Mouse (Mus musculus) ES-E14 (cell line): Measurements from ENCODE around the gene Fam173a. TPM values are rescaled to one million over a fixed set of nuclear protein-coding genes. Genes with fewer than 3 reads are reported as not detected.

ENCODE experiments used
- DNase-seq: peaks from one replicate; pipeline ENCODE4 v3.0.0-alpha.2; 2013; ENCODE audit warnings: low read depth, low spot score
- H3K27ac ChIP-seq: 2 replicates; pipeline ENCODE4 v1.5.1; 2012; ENCODE audit warnings: low read depth, mild to moderate bottlenecking, low read length, moderate library complexity, mixed read lengths; ENCODE audit not compliant: poor library complexity, insufficient read depth, severe bottlenecking
- H3K36me3 ChIP-seq: 2 replicates; pipeline ENCODE4 v1.6.1; 2012; ENCODE audit warnings: mild to moderate bottlenecking, low read length, moderate library complexity, mixed read lengths; ENCODE audit not compliant: control insufficient read depth, poor library complexity, insufficient read depth, severe bottlenecking
- H3K4me1 ChIP-seq, 2 experiments: fragments of 150-350 bp in 1 of 2; sonication (generic) in 1 of 2; 2 replicates each; pipeline ENCODE4 v1.6.1; 2012; ENCODE audit warnings: low read length in 2 of 2, mild to moderate bottlenecking in 1 of 2, mixed read lengths in 1 of 2; ENCODE audit not compliant: control insufficient read depth in 2 of 2, insufficient read depth in 2 of 2, poor library complexity in 1 of 2
- H3K4me3 ChIP-seq, 2 experiments: fragments of 150-350 bp in 1 of 2; sonication (generic) in 1 of 2; 2 replicates each; pipeline ENCODE4 v1.5.1; 2012; ENCODE audit warnings: low read length in 2 of 2, low read depth in 1 of 2, mild to moderate bottlenecking in 1 of 2, mixed read lengths in 1 of 2; ENCODE audit not compliant: insufficient read depth in 1 of 2, poor library complexity in 1 of 2, severe bottlenecking in 1 of 2
- H3K9ac ChIP-seq: 2 replicates; pipeline ENCODE4 v1.6.1; 2012; ENCODE audit warnings: low read depth, mild to moderate bottlenecking, low read length, mixed read lengths; ENCODE audit not compliant: poor library complexity, insufficient read depth, severe bottlenecking
- H3K9me3 ChIP-seq: fragments of 150-350 bp; sonication (generic); 2 replicates; pipeline ENCODE4 v1.6.1; 2012; ENCODE audit warnings: low read depth, mild to moderate bottlenecking, low read length; ENCODE audit not compliant: control insufficient read depth, insufficient read depth
- CHD2 ChIP-seq: IDR thresholded peaks from 2 replicates; pipeline ENCODE4 v1.6.1; 2014; ENCODE audit warnings: mild to moderate bottlenecking, low read depth, low read length, inconsistent platforms
- HCFC1 ChIP-seq: IDR thresholded peaks from 2 replicates; pipeline ENCODE4 v1.6.1; 2012; ENCODE audit warnings: low read length, inconsistent platforms, borderline replicate concordance; ENCODE audit not compliant: insufficient read depth
- MAFK ChIP-seq: IDR thresholded peaks from 2 replicates; pipeline ENCODE4 v1.6.1; 2014; ENCODE audit warnings: mild to moderate bottlenecking, low read depth, low read length, inconsistent platforms; ENCODE audit not compliant: insufficient read depth
- ZC3H11A ChIP-seq: IDR thresholded peaks from 2 replicates; pipeline ENCODE4 v1.6.1; 2012; ENCODE audit warnings: low read depth, mild to moderate bottlenecking, inconsistent platforms, low read length, borderline replicate concordance
- ZNF384 ChIP-seq: IDR thresholded peaks from 2 replicates; pipeline ENCODE4 v1.6.1; 2012; ENCODE audit warnings: low read depth, low read length, inconsistent platforms
- in situ Hi-C, 2 experiments: fragments of 600-800 bp; cut with MboI; formaldehyde crosslinking; loops; one replicate each; pipeline ENCODE4 v1.15.1; 2025; ENCODE audit warnings: low sequenced_read_pairs in 2 of 2, inconsistent platforms in 1 of 2; ENCODE audit not compliant: unreplicated experiment in 2 of 2
- total RNA-seq: library from RNA; depleted of rRNA; stranded (reverse); fragments of 300-350 nt; gene quantifications from 2 replicates; pipeline ENCODE4 v1.2.3, GENCODE M21; 2012

Gene Fam173a
- total RNA-seq, 1 experiment, result 32.8 TPM

GRCm38 (mm10) chr17:25827011-25827410 lies 34.3 kb upstream of the Fam173a start:
- Histone ChIP-seq H3K27ac (no peak overlapping the region), H3K4me3 (no peak overlapping the region), H3K9ac (no peak overlapping the region), H3K9me3 (no peaks in the 10 kb centered on the region), H3K36me3 (peaks cover 47% of the 10 kb centered on the region), H3K4me1 (peaks cover 2 to 28% of the 10 kb centered on the region in 2 experiments; a peak in 2 of 4 replicates)
- no peak for TF ChIP-seq ZC3H11A
- TF ChIP-seq CHD2, result no peak
- TF ChIP-seq HCFC1, result no peak
- no peak for TF ChIP-seq MAFK
- no peak for TF ChIP-seq ZNF384
- DNase-seq, result no peak
- in situ Hi-C loops, result no loop called here

GRCm38 (mm10) chr17:25825984-25826570 lies 33.4 kb upstream of the Fam173a start:
- Histone ChIP-seq H3K4me1 (peaks cover 0 to 21% of the 10 kb centered on the region in 2 experiments; a peak in 2 of 4 replicates), H3K4me3 (no peak overlapping the region)
- in situ Hi-C loops, result no loop called here

GRCm38 (mm10) chr17:25825311-25825710 lies 32.6 kb upstream of the Fam173a start:
- in situ Hi-C loops, result no loop called here
- H3K9ac ChIP-seq, result no peak overlapping the region
- H3K4me1 ChIP-seq, result peaks cover 0 to 21% of the 10 kb centered on the region in 2 experiments; a peak in 2 of 4 replicates
- H3K36me3 ChIP-seq, result peaks cover 30% of the 10 kb centered on the region
- no peak for DNase-seq
- no peak for TF ChIP-seq MAFK
- TF ChIP-seq ZC3H11A, result no peak
- TF ChIP-seq HCFC1, result no peak
- TF ChIP-seq ZNF384, result no peak
- TF ChIP-seq CHD2, result no peak
- no peak overlapping the region for H3K27ac ChIP-seq
- no peaks in the 10 kb centered on the region for H3K9me3 ChIP-seq
- no peak overlapping the region for H3K4me3 ChIP-seq

More at GRCm38 (mm10) chr17:25825984-25826570, 33.4 kb upstream of the Fam173a start:
- H3K36me3 ChIP-seq, result peaks cover 37% of the 10 kb centered on the region
- no peak overlapping the region for H3K27ac ChIP-seq
- no peak overlapping the region for H3K9ac ChIP-seq
- DNase-seq, result no peak
- H3K9me3 ChIP-seq, result no peaks in the 10 kb centered on the region
- TF ChIP-seq HCFC1 (no peak), CHD2 (no peak), ZC3H11A (no peak), ZNF384 (no peak), MAFK (no peak)

- Histone ChIP-seq H3K9me3 (no peaks in the 10 kb centered on the region), H3K36me3 (peaks cover 23% of the 10 kb centered on the region; the same call in 1 of the 2 replicates), H3K4me1 (peaks cover 0 to 23% of the 10 kb centered on the region in 2 experiments; a peak in 2 of 4 replicates), H3K27ac (no peak overlapping the region), H3K4me3 (peak overlapping the region; percentile 78 to 98), H3K9ac (peak overlapping the region; percentile 78)
- TF ChIP-seq MAFK, result no peak
- no peak for TF ChIP-seq CHD2
- TF ChIP-seq ZC3H11A, result no peak
- no peak for TF ChIP-seq HCFC1
- no peak for TF ChIP-seq ZNF384
- in situ Hi-C loops, result no loop called here
- DNase-seq, result no peak
These were observed 31.9 kb upstream of the Fam173a start for GRCm38 (mm10) chr17:25824362-25825142.
